Mouse (Mus musculus): ENCODE results near the gene Zdhhc15. TPM values are rescaled to one million over a fixed set of nuclear protein-coding genes. Genes with fewer than 3 reads are reported as not detected.

Zdhhc15 gene
- total RNA-seq (2023): 11.8 TPM

GRCm38 (mm10) chrX:104670757-104671549 is at the start of gene Zdhhc15:
Zdhhc15 (minus strand) TSS chrX:104671064.

Other genes starting within 250 kb of the Zdhhc15 start
- 11.2 TPM for gene Uprt, start 188.2 kb downstream of the Zdhhc15 start, total RNA-seq (2023)
- not detected for gene Magee2, start 186.2 kb upstream of the Zdhhc15 start, total RNA-seq (2023)

Measured in CD4-positive naive resting alpha-beta T cell, adult 57 days (primary cell).